Mouse (Mus musculus) erythroblast, embryonic 14.5 days (primary cell): ENCODE measurements around the gene Egfl6. TPM values are rescaled to one million over a fixed set of nuclear protein-coding genes. Genes with fewer than 3 reads are reported as not detected.
A peak's percentile ranks its signal among the peaks of the same experiment; 100 is the strongest.

Experiments
- H3K27me3 ChIP-seq: 2 replicates; pipeline ENCODE4 v1.6.1; 2012; ENCODE audit warnings: inconsistent platforms; ENCODE audit not compliant: control insufficient read depth
- H3K36me3 ChIP-seq: 2 replicates; pipeline ENCODE4 v1.6.1; 2012; ENCODE audit warnings: mild to moderate bottlenecking, inconsistent platforms; ENCODE audit not compliant: control insufficient read depth
- H3K4me1 ChIP-seq: 2 replicates; pipeline ENCODE4 v1.6.1; 2012; ENCODE audit warnings: inconsistent platforms; ENCODE audit not compliant: control insufficient read depth
- H3K4me3 ChIP-seq: replicated peaks from 2 replicates; pipeline ENCODE3; 2012; ENCODE audit warnings: moderate library complexity, mild to moderate bottlenecking, inconsistent platforms
- H3K9me3 ChIP-seq: 2 replicates; pipeline ENCODE4 v1.6.1; 2012; ENCODE audit warnings: low read length, inconsistent platforms, mixed read lengths; ENCODE audit not compliant: control insufficient read depth
- GATA1 ChIP-seq: IDR thresholded peaks from 2 replicates; pipeline ENCODE4 v1.6.1; 2012; ENCODE audit warnings: low read length, inconsistent platforms, mixed read lengths
- TAL1 ChIP-seq: IDR thresholded peaks from 3 replicates; pipeline ENCODE4 v1.6.1; 2012; ENCODE audit warnings: low read length, inconsistent platforms, mixed read lengths
- polyA plus RNA-seq: library from polyadenylated mRNA; stranded (reverse); fragments of >175 nt; gene quantifications from 2 replicates; pipeline ENCODE4 v1.2.3, GENCODE M21; 2012

Gene Egfl6
- polyA plus RNA-seq, 1 experiment, result not detected

GRCm38 (mm10) chrX:166499496-166500190, 85.9 kb downstream of the Egfl6 start:
- no peaks in the 10 kb centered on the region for H3K4me1 ChIP-seq

DNA sequence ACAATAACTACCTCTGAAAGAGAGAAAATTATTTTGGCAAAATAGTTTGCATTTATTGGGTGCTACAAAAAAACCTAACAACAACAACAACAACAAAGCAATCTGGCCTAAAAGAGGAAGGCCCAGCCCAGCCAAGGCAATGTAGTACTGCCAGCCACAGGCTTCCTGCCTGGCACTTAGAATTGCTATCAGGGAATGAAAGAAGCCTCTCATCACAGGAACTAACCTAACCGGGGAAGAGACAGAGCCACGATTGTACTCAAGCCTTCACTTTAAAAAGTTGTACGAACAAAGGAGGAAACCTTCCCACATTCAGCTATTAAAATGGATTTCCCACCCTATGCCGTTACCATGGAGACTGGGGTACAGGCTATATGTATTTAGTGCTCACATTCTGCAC, 87.7 kb downstream of the Egfl6 start:
- no peak overlapping the region for H3K4me3 ChIP-seq
- TF ChIP-seq GATA1 (no peak), TAL1 (no peak)
- no peaks in the 10 kb centered on the region; the same call in none of the 2 replicates for H3K36me3 ChIP-seq
- no peaks in the 10 kb centered on the region for H3K4me1 ChIP-seq
- no peaks in the 10 kb centered on the region for H3K27me3 ChIP-seq
- no peaks in the 10 kb centered on the region for H3K9me3 ChIP-seq

More at GRCm38 (mm10) chrX:166499496-166500190, 85.9 kb downstream of the Egfl6 start:
- H3K9me3 ChIP-seq, result no peaks in the 10 kb centered on the region
- no peaks in the 10 kb centered on the region for H3K27me3 ChIP-seq
- peaks cover 5% of the 10 kb centered on the region for H3K36me3 ChIP-seq
- no peak overlapping the region for H3K4me3 ChIP-seq
- no peak for TF ChIP-seq TAL1
- no peak for TF ChIP-seq GATA1

GRCm38 (mm10) chrX:166495052-166495451, 90.5 kb downstream of the Egfl6 start:
- TF ChIP-seq TAL1 (no peak), GATA1 (no peak)
- no peaks in the 10 kb centered on the region for H3K27me3 ChIP-seq
- no peaks in the 10 kb centered on the region for H3K4me1 ChIP-seq
- no peak overlapping the region for H3K4me3 ChIP-seq
- no peaks in the 10 kb centered on the region for H3K9me3 ChIP-seq
- H3K36me3 ChIP-seq, result no peaks in the 10 kb centered on the region

GRCm38 (mm10) chrX:166479365-166479983, 106.0 kb downstream of the Egfl6 start, which contains the start of gene Rab9:
Rab9 (minus strand) TSS chrX:166479867.
- Histone ChIP-seq H3K36me3 (peaks cover 23% of the 10 kb centered on the region), H3K9me3 (peaks cover 8% of the 10 kb centered on the region), H3K27me3 (no peaks in the 10 kb centered on the region; the same call in 1 of the 2 replicates), H3K4me3 (peak within 1 kb of the TSS; percentile 86), H3K4me1 (peaks cover 12% of the 10 kb centered on the region)
- TF ChIP-seq TAL1 (no peak), GATA1 (no peak)

DNA sequence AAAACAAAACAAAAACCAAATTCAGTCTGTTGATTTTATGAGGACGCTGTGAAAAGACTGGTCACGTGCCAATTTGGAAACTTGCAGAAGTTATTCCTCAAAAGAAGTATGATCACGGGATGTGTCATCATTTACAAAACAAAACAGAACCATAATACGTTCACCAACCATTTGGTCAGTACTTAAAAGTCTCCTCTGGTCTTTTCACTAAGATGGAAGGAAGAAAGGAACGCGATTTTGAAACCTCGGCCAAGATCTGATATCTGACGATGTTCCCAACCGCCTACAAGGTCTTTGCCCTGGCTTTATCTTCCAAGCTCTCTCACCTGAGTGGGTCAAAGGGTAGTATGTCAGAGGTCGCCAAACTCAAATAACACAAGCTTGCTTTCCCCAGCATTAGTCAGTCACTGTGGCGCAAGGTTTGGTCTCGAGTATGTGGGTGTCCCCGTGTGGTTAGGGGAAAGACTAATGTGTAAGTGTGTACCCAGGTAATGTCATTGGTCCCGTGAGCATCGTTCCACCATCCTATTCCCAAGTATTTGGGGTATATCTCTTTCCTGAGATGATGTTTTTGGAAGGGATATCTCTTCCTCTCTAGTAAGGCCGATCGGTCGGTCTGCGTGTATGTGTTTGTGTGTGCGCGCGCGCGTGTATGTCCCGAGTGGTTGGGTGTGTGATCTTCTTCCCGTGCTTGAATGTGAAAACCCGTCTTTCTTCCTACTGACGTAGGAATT, 106.7 kb downstream of the Egfl6 start:
- TF ChIP-seq TAL1 (no peak), GATA1 (peak; percentile 14; the same call in 1 of the 2 replicates)
- H3K4me1 ChIP-seq, result peaks cover 12% of the 10 kb centered on the region

DNA sequence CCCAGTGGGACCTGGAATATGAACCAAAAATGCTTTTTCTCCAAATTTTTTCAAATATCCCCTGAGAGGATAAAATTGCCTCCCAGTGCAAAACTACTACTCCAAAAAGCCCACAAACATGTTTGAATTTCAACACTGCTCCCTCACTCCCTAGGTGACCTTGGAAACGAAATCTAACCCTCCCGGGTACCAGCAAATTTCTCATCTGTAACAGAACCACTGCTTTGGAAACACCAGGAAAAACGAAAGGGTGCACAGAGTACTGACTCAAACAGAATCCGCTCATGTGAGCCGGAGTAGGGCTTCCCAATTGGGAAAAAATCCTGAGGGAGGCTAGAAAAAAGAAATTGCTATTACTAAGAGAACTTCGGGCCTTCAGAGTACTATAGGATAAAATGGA, 108.1 kb downstream of the Egfl6 start:
- TF ChIP-seq GATA1 (no peak), TAL1 (no peak)
- H3K9me3 ChIP-seq, result peaks cover 8% of the 10 kb centered on the region
- peaks cover 30% of the 10 kb centered on the region for H3K36me3 ChIP-seq
- H3K27me3 ChIP-seq, result no peaks in the 10 kb centered on the region; the same call in 1 of the 2 replicates
- H3K4me1 ChIP-seq, result peaks cover 12% of the 10 kb centered on the region
- H3K4me3 ChIP-seq, result no peak overlapping the region

More for the DNA sequence above, 106.7 kb downstream of the Egfl6 start:
- Histone ChIP-seq H3K36me3 (peaks cover 27% of the 10 kb centered on the region), H3K4me3 (peak overlapping the region; percentile 86), H3K9me3 (peaks cover 8% of the 10 kb centered on the region), H3K27me3 (no peaks in the 10 kb centered on the region; the same call in 1 of the 2 replicates)

Other genes with a start within 250 kb of the Egfl6 start
- 0.11 TPM in 1 of 2 replicates, not detected in the other for gene Trappc2, start 145.1 kb downstream of the Egfl6 start, polyA plus RNA-seq
- 0.11 and 0.12 TPM in 2 replicates for gene Ofd1, start 145.0 kb downstream of the Egfl6 start, polyA plus RNA-seq
- gene Rab9, start 105.9 kb downstream of the Egfl6 start, polyA plus RNA-seq, result 0.06 and 0.11 TPM in 2 replicates
- gene Tceanc, start 67.2 kb downstream of the Egfl6 start, polyA plus RNA-seq, result 0.01 and 0.02 TPM in 2 replicates